Mouse (Mus musculus): ENCODE data around the gene Nek5. TPM values are rescaled to one million over a fixed set of nuclear protein-coding genes. Genes with fewer than 3 reads are reported as not detected.

Gene Nek5
- total and polyA plus RNA-seq, 3 experiments: 0.23 TPM; not detected in 2

DNA sequence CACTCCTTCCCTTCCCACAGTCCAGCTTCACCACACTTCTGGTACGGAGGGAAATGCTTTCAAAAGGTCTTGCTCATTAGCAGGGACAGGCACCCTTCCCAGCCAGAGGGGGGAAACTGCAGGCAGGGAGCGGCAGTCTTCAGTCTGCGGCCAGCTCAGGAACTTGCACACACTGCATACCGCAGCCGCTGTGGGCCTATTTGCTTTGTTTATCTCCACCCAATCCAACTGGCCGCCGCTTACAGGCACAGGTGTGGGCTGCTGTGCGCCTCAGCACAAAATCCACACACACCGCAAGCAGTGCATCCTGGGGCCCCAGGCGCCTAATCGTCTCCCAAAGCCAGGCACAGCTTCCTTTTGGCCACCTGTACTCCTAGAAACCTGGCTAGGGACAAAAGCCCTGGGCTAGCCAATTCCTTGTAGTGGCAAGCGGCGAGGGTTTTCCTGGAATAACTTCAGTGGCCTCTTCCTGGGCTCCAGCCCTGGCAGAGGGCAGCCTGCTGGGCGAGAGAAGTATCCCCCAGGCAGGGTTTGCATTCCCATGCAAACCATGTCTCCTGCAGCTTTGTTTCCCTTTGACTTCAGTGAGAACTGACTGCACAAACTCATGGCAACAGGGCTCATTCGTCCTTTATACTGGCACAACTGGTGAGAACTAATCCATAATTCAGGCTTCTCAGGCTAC lies 85.2 kb downstream of the Nek5 start:
- Histone ChIP-seq H3K36me3 (ENCODE audit: control insufficient read depth, insufficient read depth, low read length) (no peaks in the 10 kb centered on the region), H3K27ac (no peak overlapping the region), H3K4me1 (ENCODE audit: control insufficient read depth, insufficient read depth, low read length) (no peaks in the 10 kb centered on the region), H3K4me3 (no peak overlapping the region), H3K27me3 (ENCODE audit: control insufficient read depth, insufficient read depth, low read length) (no peaks in the 10 kb centered on the region), H3K9ac (ENCODE audit: low read depth, low read length) (no peak overlapping the region), H3K79me2 (replicated peaks; ENCODE audit: control insufficient read depth, insufficient read depth, low read length) (no peaks in the 10 kb centered on the region)
- intact Hi-C loops (cut with DNase I): no loop called here
- DNase-seq: no peak
- no peak for TF ChIP-seq CTCF (IDR thresholded peaks at IDR 0.05)
- no peak for TF ChIP-seq EP300 (IDR thresholded peaks at IDR 0.05; ENCODE audit: insufficient read depth, low read depth, low read length)
- no peak for TF ChIP-seq POLR2A (IDR thresholded peaks at IDR 0.05; ENCODE audit: insufficient read depth, low read depth, low read length)
- WGBS: 16% methylated on average over 15 of the region's 15 CpGs

DNA sequence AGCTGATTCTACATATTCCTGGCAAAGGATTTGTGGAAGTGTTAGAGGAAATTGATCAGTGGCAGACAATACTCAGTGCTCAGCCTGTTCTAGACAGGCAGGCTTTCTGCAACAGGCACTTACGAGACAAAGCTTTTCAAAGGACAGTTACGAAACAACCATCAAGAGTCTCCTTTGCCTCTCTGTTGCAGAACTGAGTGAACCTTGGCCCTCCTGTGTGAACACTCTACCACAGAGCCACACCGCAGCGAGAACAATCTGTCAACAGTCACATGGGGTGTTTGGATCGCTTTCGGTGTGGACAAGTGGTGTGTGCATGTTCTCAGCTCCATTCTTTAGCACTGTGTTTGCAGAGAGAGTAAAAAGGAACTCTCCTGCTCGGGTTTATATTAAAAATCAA lies 87.8 kb downstream of the Nek5 start:
- no peaks in the 10 kb centered on the region for H3K79me2 ChIP-seq (replicated peaks; ENCODE audit: control insufficient read depth, insufficient read depth, low read length)
- WGBS: 68% methylated on average over 7 of the region's 7 CpGs
- H3K27ac ChIP-seq: no peak overlapping the region
- no peak overlapping the region for H3K9ac ChIP-seq (ENCODE audit: low read depth, low read length)
- no peaks in the 10 kb centered on the region for H3K4me1 ChIP-seq (ENCODE audit: control insufficient read depth, insufficient read depth, low read length)
- no peak overlapping the region for H3K4me3 ChIP-seq
- DNase-seq: no peak
- no peaks in the 10 kb centered on the region for H3K27me3 ChIP-seq (ENCODE audit: control insufficient read depth, insufficient read depth, low read length)
- intact Hi-C loops (cut with DNase I): no loop called here
- no peaks in the 10 kb centered on the region for H3K36me3 ChIP-seq (ENCODE audit: control insufficient read depth, insufficient read depth, low read length)
- TF ChIP-seq CTCF (IDR thresholded peaks at IDR 0.05) (no peak), POLR2A (IDR thresholded peaks at IDR 0.05; ENCODE audit: insufficient read depth, low read depth, low read length) (no peak), EP300 (IDR thresholded peaks at IDR 0.05; ENCODE audit: insufficient read depth, low read depth, low read length) (no peak)

DNA sequence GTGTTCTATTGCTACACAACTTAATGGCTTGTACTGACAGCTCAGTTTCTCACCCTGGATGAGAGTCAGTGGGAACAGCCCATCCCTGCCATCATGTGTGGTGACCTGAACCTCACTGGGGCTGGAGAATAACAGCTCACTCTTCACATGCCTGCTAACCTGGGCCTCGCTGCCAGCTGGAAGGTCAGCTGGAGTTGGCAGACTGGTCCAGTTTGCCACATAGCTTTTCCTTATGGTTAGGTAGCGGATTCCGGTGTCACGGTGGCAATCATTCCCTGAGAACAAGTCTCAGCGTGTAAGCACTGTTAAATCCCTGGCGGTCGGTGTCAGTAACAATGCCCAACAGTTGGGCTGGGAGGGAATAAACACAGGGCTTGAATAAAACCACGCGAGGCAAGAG lies 88.7 kb downstream of the Nek5 start:
- H3K27ac ChIP-seq: no peak overlapping the region
- no peaks in the 10 kb centered on the region for H3K27me3 ChIP-seq (ENCODE audit: control insufficient read depth, insufficient read depth, low read length)
- DNase-seq: no peak
- 88% methylated on average over 9 of the region's 9 CpGs for WGBS
- no peak overlapping the region for H3K9ac ChIP-seq (ENCODE audit: low read depth, low read length)
- no peaks in the 10 kb centered on the region for H3K79me2 ChIP-seq (replicated peaks; ENCODE audit: control insufficient read depth, insufficient read depth, low read length)
- no peak overlapping the region for H3K4me3 ChIP-seq
- no peak for TF ChIP-seq EP300 (IDR thresholded peaks at IDR 0.05; ENCODE audit: insufficient read depth, low read depth, low read length)
- TF ChIP-seq CTCF (IDR thresholded peaks at IDR 0.05): no peak
- TF ChIP-seq POLR2A (IDR thresholded peaks at IDR 0.05; ENCODE audit: insufficient read depth, low read depth, low read length): no peak
- no peaks in the 10 kb centered on the region for H3K36me3 ChIP-seq (ENCODE audit: control insufficient read depth, insufficient read depth, low read length)
- intact Hi-C loops (cut with DNase I): no loop called here
- no peaks in the 10 kb centered on the region for H3K4me1 ChIP-seq (ENCODE audit: control insufficient read depth, insufficient read depth, low read length)

DNA sequence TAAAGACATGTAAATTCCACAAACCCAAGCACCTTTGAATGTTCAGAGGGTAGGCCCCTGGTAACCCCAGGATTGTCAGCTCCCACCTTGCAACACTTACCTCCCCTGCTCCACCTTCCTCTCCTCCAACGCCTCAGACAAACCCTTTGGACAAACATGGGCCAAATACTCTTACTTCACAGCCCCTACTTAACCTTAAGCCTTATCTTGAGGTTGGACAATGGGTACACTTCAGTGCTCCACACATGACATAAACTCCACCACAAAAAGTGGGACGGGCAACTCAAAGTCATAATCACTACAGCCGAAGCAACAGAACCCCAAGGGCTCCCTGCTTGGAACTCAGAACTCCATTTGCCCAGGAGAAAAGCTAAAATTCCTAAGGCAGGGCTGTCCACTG lies 93.9 kb downstream of the Nek5 start:
- Histone ChIP-seq H3K4me1 (ENCODE audit: control insufficient read depth, insufficient read depth, low read length) (no peaks in the 10 kb centered on the region), H3K27me3 (ENCODE audit: control insufficient read depth, insufficient read depth, low read length) (no peaks in the 10 kb centered on the region), H3K79me2 (replicated peaks; ENCODE audit: control insufficient read depth, insufficient read depth, low read length) (no peaks in the 10 kb centered on the region), H3K36me3 (ENCODE audit: control insufficient read depth, insufficient read depth, low read length) (no peaks in the 10 kb centered on the region), H3K27ac (no peak overlapping the region), H3K4me3 (no peak overlapping the region), H3K9ac (ENCODE audit: low read depth, low read length) (no peak overlapping the region)
- intact Hi-C loops (cut with DNase I): no loop called here
- no peak for DNase-seq
- TF ChIP-seq EP300 (IDR thresholded peaks at IDR 0.05; ENCODE audit: insufficient read depth, low read depth, low read length) (no peak), CTCF (IDR thresholded peaks at IDR 0.05) (no peak), POLR2A (IDR thresholded peaks at IDR 0.05; ENCODE audit: insufficient read depth, low read depth, low read length) (no peak)
- 78% methylated on average over 3 of the region's 3 CpGs for WGBS

DNA sequence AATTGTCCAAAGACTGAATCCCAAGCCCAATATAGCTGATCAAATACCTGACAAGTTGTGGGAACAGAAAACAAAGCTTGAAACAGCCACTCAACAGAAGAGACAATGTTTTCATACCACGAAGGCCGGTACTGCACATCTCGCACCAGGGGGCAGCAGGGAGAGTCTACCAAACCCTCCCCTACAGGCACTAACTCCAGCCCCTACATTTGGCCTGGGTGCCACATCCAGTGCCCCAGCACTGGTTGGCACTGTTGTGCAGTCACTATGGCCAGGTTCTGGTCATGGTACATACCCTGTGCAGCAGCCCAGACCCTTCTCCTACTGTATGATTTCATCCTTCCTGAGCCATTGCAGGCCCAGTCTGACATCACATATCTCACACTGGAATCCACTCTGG lies 95.9 kb downstream of the Nek5 start:
- intact Hi-C loops (cut with DNase I): no loop called here
- no peak for TF ChIP-seq CTCF (IDR thresholded peaks at IDR 0.05)
- no peak for TF ChIP-seq EP300 (IDR thresholded peaks at IDR 0.05; ENCODE audit: insufficient read depth, low read depth, low read length)
- TF ChIP-seq POLR2A (IDR thresholded peaks at IDR 0.05; ENCODE audit: insufficient read depth, low read depth, low read length): no peak

DNA sequence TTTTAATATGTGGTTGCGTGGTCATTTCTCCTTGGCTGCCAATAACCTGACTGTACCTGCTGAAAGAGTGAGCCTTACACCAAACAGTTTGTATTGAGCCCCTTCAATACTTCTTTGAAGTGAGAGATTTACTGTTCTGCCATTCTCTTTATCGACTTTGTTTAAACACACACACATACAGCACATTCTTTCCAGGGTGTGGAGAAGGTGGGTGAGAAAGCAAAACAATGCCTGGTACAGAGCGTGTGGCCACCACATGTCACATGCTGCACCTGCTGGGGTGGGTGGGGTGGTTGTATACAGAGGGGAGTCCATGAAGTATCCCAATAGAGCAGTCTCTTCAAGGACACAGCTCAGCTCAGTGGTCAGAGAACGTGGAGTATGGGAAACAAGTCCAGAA lies 99.6 kb downstream of the Nek5 start:
- Histone ChIP-seq H3K4me1 (ENCODE audit: control insufficient read depth, insufficient read depth, low read length) (no peaks in the 10 kb centered on the region), H3K4me3 (no peak overlapping the region), H3K9ac (ENCODE audit: low read depth, low read length) (no peak overlapping the region), H3K27me3 (ENCODE audit: control insufficient read depth, insufficient read depth, low read length) (no peaks in the 10 kb centered on the region), H3K36me3 (ENCODE audit: control insufficient read depth, insufficient read depth, low read length) (no peaks in the 10 kb centered on the region), H3K79me2 (replicated peaks; ENCODE audit: control insufficient read depth, insufficient read depth, low read length) (no peaks in the 10 kb centered on the region), H3K27ac (no peak overlapping the region)
- DNase-seq: no peak
- TF ChIP-seq EP300 (IDR thresholded peaks at IDR 0.05; ENCODE audit: insufficient read depth, low read depth, low read length): no peak
- no peak for TF ChIP-seq CTCF (IDR thresholded peaks at IDR 0.05)
- no peak for TF ChIP-seq POLR2A (IDR thresholded peaks at IDR 0.05; ENCODE audit: insufficient read depth, low read depth, low read length)
- 66% methylated on average over 4 of the region's 4 CpGs for WGBS
- intact Hi-C loops (cut with DNase I): no loop called here

More for the DNA sequence above, 95.9 kb downstream of the Nek5 start:
- no peaks in the 10 kb centered on the region for H3K36me3 ChIP-seq (ENCODE audit: control insufficient read depth, insufficient read depth, low read length)
- no peaks in the 10 kb centered on the region for H3K4me1 ChIP-seq (ENCODE audit: control insufficient read depth, insufficient read depth, low read length)
- H3K79me2 ChIP-seq (replicated peaks; ENCODE audit: control insufficient read depth, insufficient read depth, low read length): no peaks in the 10 kb centered on the region
- WGBS: 85% methylated on average over 3 of the region's 3 CpGs
- no peaks in the 10 kb centered on the region for H3K27me3 ChIP-seq (ENCODE audit: control insufficient read depth, insufficient read depth, low read length)
- no peak overlapping the region for H3K4me3 ChIP-seq
- no peak for DNase-seq
- no peak overlapping the region for H3K27ac ChIP-seq
- no peak overlapping the region for H3K9ac ChIP-seq (ENCODE audit: low read depth, low read length)

Other genes with a start within 250 kb of the Nek5 start
- not detected for gene Defb9, start 239.6 kb downstream of the Nek5 start, total RNA-seq (2021)
- gene Defb9, start 239.6 kb downstream of the Nek5 start, polyA plus RNA-seq (2012; rRNA removed): not detected in 2 replicates
- not detected for gene Defb11, start 218.6 kb downstream of the Nek5 start, total RNA-seq (2021)
- gene Defb11, start 218.6 kb downstream of the Nek5 start, polyA plus RNA-seq (2012; rRNA removed): not detected in 2 replicates
- gene Defb15, start 192.3 kb downstream of the Nek5 start, total RNA-seq (2021): not detected
- gene Defb15, start 192.3 kb downstream of the Nek5 start, polyA plus RNA-seq (2012; rRNA removed): not detected in 2 replicates
- gene Defb35, start 186.7 kb downstream of the Nek5 start, total RNA-seq (2021): not detected
- not detected in 2 replicates for gene Defb35, start 186.7 kb downstream of the Nek5 start, polyA plus RNA-seq (2012; rRNA removed)
- gene Defb13, start 178.3 kb downstream of the Nek5 start, total RNA-seq (2021): not detected
- not detected in 2 replicates for gene Defb13, start 178.3 kb downstream of the Nek5 start, polyA plus RNA-seq (2012; rRNA removed)
- not detected for gene Fam90a1a, start 166.3 kb downstream of the Nek5 start, total RNA-seq (2021)
- gene Fam90a1a, start 166.3 kb downstream of the Nek5 start, polyA plus RNA-seq (2012; rRNA removed): not detected in 2 replicates
- gene Ccdc70, start 155.3 kb downstream of the Nek5 start, total RNA-seq (2021): not detected
- not detected in 2 replicates for gene Ccdc70, start 155.3 kb downstream of the Nek5 start, polyA plus RNA-seq (2012; rRNA removed)
- under 1 TPM; 0.05 to 0.07 TPM for gene Atp7b, start 64.7 kb downstream of the Nek5 start, total RNA-seq (2021)
- 0.06 and 0.43 TPM in 2 replicates for gene Atp7b, start 64.7 kb downstream of the Nek5 start, polyA plus RNA-seq (2012; rRNA removed)
- 1 to 10 TPM; 7.7 to 8.1 TPM for gene Alg11, start 64.3 kb downstream of the Nek5 start, total RNA-seq (2021)
- gene Alg11, start 64.3 kb downstream of the Nek5 start, polyA plus RNA-seq (2012; rRNA removed): 3.3 and 7.5 TPM in 2 replicates
- 1 to 10 TPM; 1.4 to 2.1 TPM for gene Nek3, start 41.4 kb upstream of the Nek5 start, total RNA-seq (2021)
- 1.00 and 1.9 TPM in 2 replicates for gene Nek3, start 41.4 kb upstream of the Nek5 start, polyA plus RNA-seq (2012; rRNA removed)
- under 1 TPM; 0.11 to 0.29 TPM for gene Ckap2, start 60.8 kb upstream of the Nek5 start, total RNA-seq (2021)
- 0.21 and 0.53 TPM in 2 replicates for gene Ckap2, start 60.8 kb upstream of the Nek5 start, polyA plus RNA-seq (2012; rRNA removed)
- 10 to 100 TPM; 25.2 to 27.0 TPM for gene Vps36, start 67.8 kb upstream of the Nek5 start, total RNA-seq (2021)
- gene Vps36, start 67.8 kb upstream of the Nek5 start, polyA plus RNA-seq (2012; rRNA removed): 9.9 and 16.2 TPM in 2 replicates
- gene Thsd1, start 102.3 kb upstream of the Nek5 start, total RNA-seq (2021): 1 to 10 TPM; 4.8 TPM
- 4.4 and 6.2 TPM in 2 replicates for gene Thsd1, start 102.3 kb upstream of the Nek5 start, polyA plus RNA-seq (2012; rRNA removed)
- gene Tpte, start 158.4 kb upstream of the Nek5 start, total RNA-seq (2021): not detected
- not detected in 2 replicates for gene Tpte, start 158.4 kb upstream of the Nek5 start, polyA plus RNA-seq (2012; rRNA removed)

Data from heart, adult 2 months (tissue).